Mouse (Mus musculus): ENCODE measurements around the gene Jakmip3. TPM values are rescaled to one million over a fixed set of nuclear protein-coding genes. Genes with fewer than 3 reads are reported as not detected.

Gene Jakmip3
- polyA plus RNA-seq (2015; fragmentation: Nextera tagmentation; extraction: Ambion mirVana): 0.19 and 0.22 TPM in 2 replicates

- no peaks in the 10 kb centered on the region for H3K9me3 ChIP-seq (replicated peaks)
- ATAC-seq (replicated peaks; ENCODE audit: low FRiP score): peak; percentile 40; the same call in 1 of the 2 replicates
- H3K4me2 ChIP-seq: peak within 1 kb of the TSS; percentile 81
- H3K27ac ChIP-seq: no peak within 1 kb of the TSS
- H3K4me3 ChIP-seq (replicated peaks): peak within 1 kb of the TSS; percentile 49
- H3K36me3 ChIP-seq: no peaks in the 10 kb centered on the region
- WGBS: under 1% methylated on average over 78 of the region's 78 CpGs
- H3K27me3 ChIP-seq: peaks cover 76% of the 10 kb centered on the region
- no peak within 1 kb of the TSS for H3K9ac ChIP-seq
- H3K4me1 ChIP-seq: peaks cover 16% of the 10 kb centered on the region
These were observed at the start of gene Jakmip3 for GRCm38 (mm10) chr7:138940612-138941461. Gene Jakmip3, plus strand, starts transcription at chr7:138940730.

- no peak overlapping the region for H3K27ac ChIP-seq
- peaks cover 42% of the 10 kb centered on the region for H3K36me3 ChIP-seq
- H3K9ac ChIP-seq: no peak overlapping the region
- H3K4me3 ChIP-seq (replicated peaks): no peak overlapping the region
- 50% methylated on average over 2 of the region's 2 CpGs for WGBS
- H3K4me2 ChIP-seq: no peak overlapping the region
- H3K27me3 ChIP-seq: no peaks in the 10 kb centered on the region
- H3K9me3 ChIP-seq (replicated peaks): no peaks in the 10 kb centered on the region
- H3K4me1 ChIP-seq: no peaks in the 10 kb centered on the region
- ATAC-seq (replicated peaks; ENCODE audit: low FRiP score): no peak
These were observed 42.4 kb upstream of the Jakmip3 start for GRCm38 (mm10) chr7:138898122-138898521.

GRCm38 (mm10) chr7:138898743-138899142, 41.8 kb upstream of the Jakmip3 start:
- H3K9ac ChIP-seq: no peak overlapping the region
- peaks cover 37% of the 10 kb centered on the region for H3K36me3 ChIP-seq
- H3K27ac ChIP-seq: no peak overlapping the region
- H3K4me3 ChIP-seq (replicated peaks): no peak overlapping the region
- no peak overlapping the region for H3K4me2 ChIP-seq
- H3K4me1 ChIP-seq: peaks cover 2% of the 10 kb centered on the region; the same call in 1 of the 2 replicates
- no peak for ATAC-seq (replicated peaks; ENCODE audit: low FRiP score)
- WGBS: 87% methylated on average over 4 of the region's 4 CpGs
- no peaks in the 10 kb centered on the region for H3K27me3 ChIP-seq
- H3K9me3 ChIP-seq (replicated peaks): no peaks in the 10 kb centered on the region

DNA sequence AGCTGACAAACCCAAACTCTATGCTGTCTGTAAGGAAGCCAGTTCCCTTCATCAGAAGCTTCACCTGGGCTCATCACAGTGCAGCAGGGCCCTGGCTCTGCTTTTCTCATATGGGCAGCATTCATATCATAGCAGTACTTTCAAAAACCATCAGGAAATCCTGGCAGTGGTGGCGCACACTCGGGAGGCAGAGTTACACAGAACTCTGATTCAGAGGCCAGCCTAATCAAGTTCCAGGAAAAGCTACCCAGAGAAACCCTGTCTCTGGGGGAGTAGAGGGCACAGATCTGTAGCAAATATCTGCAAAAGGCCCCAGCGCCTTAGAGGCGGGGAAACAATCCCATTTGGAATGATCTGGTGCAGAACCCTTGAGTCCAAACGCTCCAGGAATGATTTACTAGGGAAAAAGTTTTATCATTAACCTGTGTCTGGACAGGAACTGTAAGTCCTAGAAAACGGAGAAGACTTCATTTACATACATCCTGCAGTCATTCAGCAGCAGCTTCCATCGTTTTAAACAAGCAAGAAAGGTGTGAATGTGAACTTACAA, 36.6 kb upstream of the Jakmip3 start:
- Histone ChIP-seq H3K27me3 (no peaks in the 10 kb centered on the region), H3K4me2 (peak overlapping the region; percentile 4; the same call in 1 of the 2 replicates), H3K9ac (no peak overlapping the region), H3K9me3 (replicated peaks) (no peaks in the 10 kb centered on the region), H3K36me3 (no peaks in the 10 kb centered on the region), H3K4me1 (peaks cover 31% of the 10 kb centered on the region), H3K4me3 (replicated peaks) (no peak overlapping the region), H3K27ac (peak overlapping the region; percentile 82)
- ATAC-seq (replicated peaks; ENCODE audit: low FRiP score): peak; percentile 31; the same call in 1 of the 2 replicates
- 33% methylated on average over 7 of the region's 7 CpGs for WGBS

GRCm38 (mm10) chr7:138906441-138906840, 34.1 kb upstream of the Jakmip3 start:
- Histone ChIP-seq H3K36me3 (no peaks in the 10 kb centered on the region), H3K4me2 (peak overlapping the region; percentile 80), H3K4me1 (peaks cover 46% of the 10 kb centered on the region), H3K9me3 (replicated peaks) (no peaks in the 10 kb centered on the region), H3K27ac (peak overlapping the region; percentile 45; the same call in 1 of the 2 replicates), H3K9ac (0 out of 2 replicates have a peak overlapping the region, but pooled peaks have one; percentile 2), H3K27me3 (no peaks in the 10 kb centered on the region; the same call in 1 of the 2 replicates), H3K4me3 (replicated peaks) (peak overlapping the region; percentile 26)
- ATAC-seq (replicated peaks; ENCODE audit: low FRiP score): no peak
- WGBS: 74% methylated on average over 1 of the region's 1 CpGs

DNA sequence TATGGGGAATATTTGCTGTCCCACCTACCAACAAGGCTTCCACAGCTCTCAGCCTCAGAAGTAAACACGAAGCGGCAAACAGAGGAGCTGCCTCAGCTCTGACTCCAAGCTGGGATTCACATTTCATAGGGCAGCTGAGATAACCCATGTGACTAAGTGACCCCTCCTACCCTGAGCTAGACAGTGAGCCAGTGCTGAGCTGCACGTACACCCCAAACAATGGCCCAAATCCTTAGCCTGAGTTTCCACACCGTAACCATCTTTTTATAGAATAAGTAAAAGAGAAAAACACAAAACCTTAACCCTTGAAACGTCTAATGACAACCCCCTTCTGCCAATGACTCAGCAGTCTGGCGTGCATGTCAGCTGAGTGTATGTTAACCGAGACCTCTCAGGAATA, 33.5 kb upstream of the Jakmip3 start:
- no peak; the same call in 1 of the 2 replicates for ATAC-seq (replicated peaks; ENCODE audit: low FRiP score)
- Histone ChIP-seq H3K36me3 (no peaks in the 10 kb centered on the region), H3K9ac (0 out of 2 replicates have a peak overlapping the region, but pooled peaks have one; percentile 2), H3K27me3 (no peaks in the 10 kb centered on the region; the same call in 1 of the 2 replicates), H3K9me3 (replicated peaks) (no peaks in the 10 kb centered on the region), H3K27ac (peak overlapping the region; percentile 45; the same call in 1 of the 2 replicates), H3K4me2 (peak overlapping the region; percentile 80), H3K4me3 (replicated peaks) (peak overlapping the region; percentile 26), H3K4me1 (peaks cover 46% of the 10 kb centered on the region)
- 9% methylated on average over 7 of the region's 7 CpGs for WGBS

DNA sequence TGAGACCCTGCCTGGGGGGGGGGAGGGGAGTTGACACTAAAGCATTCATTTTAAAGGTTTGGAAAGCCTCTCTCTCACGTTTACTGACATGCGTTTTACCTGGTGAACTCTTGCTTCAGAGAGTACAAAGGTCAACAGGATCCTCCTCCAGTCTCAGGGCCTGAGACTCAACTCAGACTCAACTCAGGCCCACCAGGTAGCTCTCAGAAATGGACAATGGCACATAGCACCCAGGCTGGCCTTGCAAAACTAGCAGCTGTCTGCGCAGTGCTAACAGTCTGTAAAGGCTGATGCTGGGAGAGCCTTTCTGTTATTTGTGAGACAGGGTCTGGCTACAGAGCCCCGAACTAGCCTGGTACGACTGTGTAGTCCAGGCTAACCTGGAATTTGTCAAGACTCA, 32.6 kb upstream of the Jakmip3 start:
- Histone ChIP-seq H3K27ac (0 out of 2 replicates have a peak overlapping the region, but pooled peaks have one; percentile 18), H3K9me3 (replicated peaks) (no peaks in the 10 kb centered on the region), H3K36me3 (no peaks in the 10 kb centered on the region), H3K4me2 (peak overlapping the region; percentile 80), H3K27me3 (no peaks in the 10 kb centered on the region; the same call in 1 of the 2 replicates), H3K4me1 (peaks cover 46% of the 10 kb centered on the region), H3K9ac (peak overlapping the region; percentile 84; the same call in 1 of the 2 replicates), H3K4me3 (replicated peaks) (peak overlapping the region; percentile 81)
- ATAC-seq (replicated peaks; ENCODE audit: low FRiP score): no peak
- WGBS: 75% methylated on average over 5 of the region's 5 CpGs

GRCm38 (mm10) chr7:138908768-138909276, 31.7 kb upstream of the Jakmip3 start:
- H3K4me3 ChIP-seq (replicated peaks): peak overlapping the region; percentile 81
- peak overlapping the region; percentile 84 for H3K9ac ChIP-seq
- no peaks in the 10 kb centered on the region for H3K9me3 ChIP-seq (replicated peaks)
- peaks cover 44% of the 10 kb centered on the region for H3K4me1 ChIP-seq
- no peak for ATAC-seq (replicated peaks; ENCODE audit: low FRiP score)
- WGBS: 7% methylated on average over 10 of the region's 10 CpGs
- peak overlapping the region; percentile 80 for H3K4me2 ChIP-seq
- no peaks in the 10 kb centered on the region for H3K36me3 ChIP-seq
- H3K27me3 ChIP-seq: no peaks in the 10 kb centered on the region; the same call in 1 of the 2 replicates
- peak overlapping the region; percentile 87 for H3K27ac ChIP-seq

- ATAC-seq (replicated peaks; ENCODE audit: low FRiP score): peak; percentile 96
- Histone ChIP-seq H3K4me3 (replicated peaks) (peak within 1 kb of the TSS; percentile 81), H3K9ac (peak within 1 kb of the TSS; percentile 84), H3K9me3 (replicated peaks) (no peaks in the 10 kb centered on the region), H3K27ac (peak within 1 kb of the TSS; percentile 87), H3K36me3 (no peaks in the 10 kb centered on the region), H3K4me1 (peaks cover 41% of the 10 kb centered on the region), H3K4me2 (peak within 1 kb of the TSS; percentile 80), H3K27me3 (no peaks in the 10 kb centered on the region; the same call in 1 of the 2 replicates)
- under 1% methylated on average over 65 of the region's 66 CpGs for WGBS
These were observed 31.0 kb upstream of the Jakmip3 start, which contains the start of gene Bnip3 for GRCm38 (mm10) chr7:138909277-138910192. Gene Bnip3, minus strand, starts transcription at chr7:138909519.

DNA sequence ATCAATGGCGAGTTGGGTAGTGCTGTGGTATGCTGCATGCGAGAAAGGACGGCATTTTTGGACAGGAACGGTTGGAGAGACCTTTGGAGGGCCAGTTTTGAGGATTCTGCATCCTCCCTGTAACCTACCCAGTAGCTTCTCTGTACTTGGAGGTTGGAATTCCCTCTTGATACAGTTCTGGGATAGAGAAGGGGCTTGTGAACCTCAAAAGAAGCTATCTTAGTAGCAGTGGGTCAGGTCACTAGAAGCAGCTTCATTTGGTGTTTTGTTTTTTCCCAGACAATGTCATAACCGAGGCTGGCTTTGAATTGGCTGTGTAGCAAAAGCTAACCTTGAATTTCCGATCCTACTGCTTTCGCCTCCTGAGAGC, 30.4 kb upstream of the Jakmip3 start:
- H3K27me3 ChIP-seq: no peaks in the 10 kb centered on the region; the same call in 1 of the 2 replicates
- ATAC-seq (replicated peaks; ENCODE audit: low FRiP score): no peak

DNA sequence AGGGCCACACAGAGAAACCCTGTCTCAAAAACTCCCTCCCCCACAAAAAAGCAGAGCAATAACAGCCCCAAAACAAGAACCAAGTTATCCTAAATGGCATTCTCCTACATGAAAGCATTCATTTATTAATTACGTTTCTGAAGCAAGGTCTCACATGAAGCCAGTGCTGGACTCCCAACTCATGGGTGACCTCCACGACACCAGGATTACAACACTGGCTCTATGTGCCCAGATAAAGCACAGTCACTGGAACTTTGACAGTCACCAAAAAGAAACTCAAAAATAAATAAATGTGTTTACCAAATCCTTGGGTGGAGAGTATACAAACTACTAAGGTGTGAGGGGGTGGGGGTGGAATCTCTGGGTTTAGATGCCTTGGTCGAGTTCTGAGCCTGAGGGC, 26.9 kb upstream of the Jakmip3 start:
- no peak for ATAC-seq (replicated peaks; ENCODE audit: low FRiP score)
- Histone ChIP-seq H3K36me3 (no peaks in the 10 kb centered on the region), H3K27me3 (no peaks in the 10 kb centered on the region; the same call in 1 of the 2 replicates), H3K4me3 (replicated peaks) (no peak overlapping the region), H3K27ac (no peak overlapping the region), H3K4me2 (no peak overlapping the region), H3K9ac (no peak overlapping the region), H3K9me3 (replicated peaks) (no peaks in the 10 kb centered on the region), H3K4me1 (peaks cover 18% of the 10 kb centered on the region)
- WGBS: 60% methylated on average over 3 of the region's 3 CpGs

More for the DNA sequence above, 30.4 kb upstream of the Jakmip3 start:
- Histone ChIP-seq H3K4me2 (peak overlapping the region; percentile 80), H3K4me3 (replicated peaks) (peak overlapping the region; percentile 81), H3K27ac (peak overlapping the region; percentile 87), H3K9ac (peak overlapping the region; percentile 51; the same call in 1 of the 2 replicates), H3K9me3 (replicated peaks) (no peaks in the 10 kb centered on the region), H3K36me3 (no peaks in the 10 kb centered on the region), H3K4me1 (peaks cover 38% of the 10 kb centered on the region)
- 26% methylated on average over 7 of the region's 7 CpGs for WGBS

Measured in kidney, embryonic 15.5 days (tissue).